Mouse (Mus musculus) embryo, embryonic 10.5 days (tissue): ENCODE measurements around the gene 1700016K19Rik.
"Not testable (repeated sequence)": the region's sequence is repeated elsewhere in the genome, so short reads cannot be mapped to it uniquely, and the experiment has no call there.

Experiments
- DNase-seq: peaks from one replicate; pipeline ENCODE4 v3.0.0-alpha.2; 2015; ENCODE audit warnings: low spot score

The 1700016K19Rik gene

GRCm38 (mm10) chr11:75985948-75986347, 13.8 kb upstream of the 1700016K19Rik start:
- DNase-seq: no peak

GRCm38 (mm10) chr11:75990965-75991835, 8.5 kb upstream of the 1700016K19Rik start:
- no peak for DNase-seq

- no peak for DNase-seq
Observed at GRCm38 (mm10) chr11:75991911-75992310, 7.8 kb upstream of the 1700016K19Rik start.

GRCm38 (mm10) chr11:75992481-75992880, 7.2 kb upstream of the 1700016K19Rik start:
- DNase-seq: no peak

- DNase-seq: no peak
Observed at GRCm38 (mm10) chr11:75994357-75994756, 5.4 kb upstream of the 1700016K19Rik start.

GRCm38 (mm10) chr11:76000701-76001100, 989 bp downstream of the 1700016K19Rik start:
- no peak for DNase-seq

- no peak for DNase-seq
Observed at GRCm38 (mm10) chr11:76001237-76001878, 1.6 kb downstream of the 1700016K19Rik start.

GRCm38 (mm10) chr11:76004276-76004675, 4.6 kb downstream of the 1700016K19Rik start:
- DNase-seq: not testable (repeated sequence)

GRCm38 (mm10) chr11:76008162-76008561, 8.4 kb downstream of the 1700016K19Rik start:
- no peak for DNase-seq

- DNase-seq: no peak
Observed at GRCm38 (mm10) chr11:76009101-76009500, 9.4 kb downstream of the 1700016K19Rik start.

- no peak for DNase-seq
Observed at GRCm38 (mm10) chr11:76010838-76011624, 11.3 kb downstream of the 1700016K19Rik start.

GRCm38 (mm10) chr11:76015251-76015650, 15.5 kb downstream of the 1700016K19Rik start:
- DNase-seq: no peak

GRCm38 (mm10) chr11:76015814-76016213, 16.1 kb downstream of the 1700016K19Rik start:
- no peak for DNase-seq

- DNase-seq: no peak
Observed at GRCm38 (mm10) chr11:76019879-76020278, 20.2 kb downstream of the 1700016K19Rik start.

- no peak for DNase-seq
Observed at GRCm38 (mm10) chr11:76020916-76021315, 21.2 kb downstream of the 1700016K19Rik start.

- DNase-seq: no peak
Observed at GRCm38 (mm10) chr11:76025080-76025583, 25.4 kb downstream of the 1700016K19Rik start.

GRCm38 (mm10) chr11:76026527-76027138, 26.9 kb downstream of the 1700016K19Rik start:
- peak; percentile 44 for DNase-seq

GRCm38 (mm10) chr11:76027139-76028071, 27.7 kb downstream of the 1700016K19Rik start, which contains the start of gene Rflnb:
TSS of gene Rflnb (minus strand) at chr11:76027782.
- peak; percentile 89 for DNase-seq

- peak; percentile 43 for DNase-seq
Observed at GRCm38 (mm10) chr11:76028072-76028465, 28.4 kb downstream of the 1700016K19Rik start.

- no peak for DNase-seq
Observed at GRCm38 (mm10) chr11:76033359-76033758, 33.6 kb downstream of the 1700016K19Rik start.
